Mouse (Mus musculus): ENCODE data around the gene Rapgef4. TPM values are rescaled to one million over a fixed set of nuclear protein-coding genes. Genes with fewer than 3 reads are reported as not detected.

Gene Rapgef4
- total and polyA plus RNA-seq, 2 experiments from 2014 or later: 27.0 to 58.7 TPM

DNA sequence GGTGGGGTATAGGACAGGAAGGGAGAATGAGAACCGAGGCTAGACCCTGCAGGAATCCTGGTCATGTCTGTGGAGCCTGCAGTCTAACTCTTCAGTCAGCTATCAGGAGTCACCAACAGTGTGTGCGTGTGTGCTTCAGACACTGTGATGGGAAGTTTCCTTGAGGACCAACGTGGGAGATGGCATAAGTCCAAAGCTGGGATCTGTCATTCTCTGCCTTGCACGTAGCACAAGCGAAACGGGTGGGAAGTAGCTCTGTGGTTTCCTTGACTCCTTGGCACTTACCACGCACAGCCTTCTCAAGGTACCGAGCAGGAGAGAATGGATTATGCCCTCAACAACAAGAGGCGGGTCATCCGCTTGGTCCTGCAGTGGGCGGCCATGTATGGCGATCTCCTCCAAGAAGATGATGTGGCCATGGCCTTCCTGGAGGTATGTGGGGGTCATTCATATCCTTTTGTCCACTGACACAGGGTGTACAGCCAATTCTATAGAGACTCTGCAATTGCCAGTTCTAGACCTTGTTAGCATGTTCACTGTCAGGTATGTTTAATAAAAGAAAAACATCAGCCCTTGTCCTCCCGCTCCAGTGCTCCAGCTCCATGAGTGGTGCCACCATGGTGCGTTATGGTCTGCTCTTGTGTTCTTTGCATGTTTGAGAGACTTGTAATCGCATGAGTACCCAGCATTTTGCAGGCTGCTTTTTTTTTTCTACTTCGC lies 241.9 kb downstream of the Rapgef4 start:
- Histone ChIP-seq H3K4me3 (ENCODE audit: low read depth, low read length) (no peak overlapping the region), H3K4me1 (ENCODE audit: insufficient read depth) (no peaks in the 10 kb centered on the region), H3K9ac (no peak overlapping the region), H3K27me3 (ENCODE audit: insufficient read depth, low read length) (no peaks in the 10 kb centered on the region), H3K27ac (ENCODE audit: low read depth, low read length) (no peak overlapping the region), H3K4me2 (ENCODE audit: low read depth) (no peak overlapping the region), H3K9me3 (ENCODE audit: low read length) (no peaks in the 10 kb centered on the region), H3K36me3 (ENCODE audit: insufficient read depth) (peaks cover 11% of the 10 kb centered on the region; the same call in 1 of the 2 replicates)
- 84% methylated on average over 16 of the region's 16 CpGs for WGBS
- DNase-seq: no peak
- no peak for TF ChIP-seq CTCF (IDR thresholded peaks at IDR 0.05; ENCODE audit: low read depth)
- ATAC-seq: no peak

DNA sequence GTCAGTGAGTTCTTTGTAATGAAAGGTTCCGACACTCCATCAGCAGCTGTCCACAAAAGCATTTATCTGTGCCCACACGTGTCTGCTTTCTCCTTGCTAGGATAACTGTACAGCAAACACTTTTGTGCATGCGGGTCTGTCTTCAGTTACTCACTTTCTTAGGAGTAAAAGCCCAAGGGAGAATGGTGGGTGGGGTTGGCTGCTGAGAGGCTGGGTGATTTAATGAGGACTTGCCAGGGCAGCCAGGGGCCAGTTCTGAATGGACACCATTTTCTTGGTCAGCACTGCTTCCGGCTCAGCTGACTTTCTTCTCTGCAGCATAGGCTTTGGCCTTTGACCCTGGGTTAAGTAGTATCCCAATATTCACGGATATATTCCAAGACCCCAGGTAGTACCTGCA lies 242.4 kb downstream of the Rapgef4 start:
- H3K27ac ChIP-seq (ENCODE audit: low read depth, low read length): no peak overlapping the region
- H3K9ac ChIP-seq: no peak overlapping the region
- ATAC-seq (no peak), DNase-seq (no peak)
- 63% methylated on average over 5 of the region's 5 CpGs for WGBS
- no peak for TF ChIP-seq CTCF (IDR thresholded peaks at IDR 0.05; ENCODE audit: low read depth)
- H3K4me3 ChIP-seq (ENCODE audit: low read depth, low read length): no peak overlapping the region
- no peaks in the 10 kb centered on the region for H3K27me3 ChIP-seq (ENCODE audit: insufficient read depth, low read length)
- H3K9me3 ChIP-seq (ENCODE audit: low read length): no peaks in the 10 kb centered on the region
- peaks cover 12% of the 10 kb centered on the region; the same call in 1 of the 2 replicates for H3K36me3 ChIP-seq (ENCODE audit: insufficient read depth)
- no peak overlapping the region for H3K4me2 ChIP-seq (ENCODE audit: low read depth)
- H3K4me1 ChIP-seq (ENCODE audit: insufficient read depth): no peaks in the 10 kb centered on the region

DNA sequence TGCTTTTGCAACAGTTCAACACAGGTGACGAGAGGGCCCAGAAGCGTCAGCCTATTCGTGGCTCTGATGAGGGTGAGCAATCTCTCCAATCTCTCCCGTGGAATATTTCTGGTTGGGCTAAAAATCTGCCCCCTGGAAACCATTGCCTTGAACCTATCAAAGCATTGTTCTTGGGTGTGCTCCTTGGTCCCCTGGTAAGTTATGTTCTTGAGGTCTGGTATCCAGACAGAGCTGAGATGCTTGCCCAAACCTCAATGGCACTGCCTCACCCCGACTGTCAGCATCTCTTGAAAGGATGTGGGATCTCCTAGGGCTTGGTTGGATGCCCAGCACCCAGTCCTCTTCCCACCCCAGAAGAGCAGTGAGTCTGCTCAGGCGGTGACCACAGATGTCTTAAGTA lies 245.0 kb downstream of the Rapgef4 start:
- Histone ChIP-seq H3K4me2 (ENCODE audit: low read depth) (no peak overlapping the region), H3K27ac (ENCODE audit: low read depth, low read length) (no peak overlapping the region), H3K9me3 (ENCODE audit: low read length) (no peaks in the 10 kb centered on the region), H3K36me3 (ENCODE audit: insufficient read depth) (peaks cover 12% of the 10 kb centered on the region; the same call in 1 of the 2 replicates), H3K27me3 (ENCODE audit: insufficient read depth, low read length) (no peaks in the 10 kb centered on the region), H3K9ac (no peak overlapping the region), H3K4me3 (ENCODE audit: low read depth, low read length) (no peak overlapping the region), H3K4me1 (ENCODE audit: insufficient read depth) (no peaks in the 10 kb centered on the region)
- ATAC-seq: no peak
- no peak for DNase-seq
- WGBS: 91% methylated on average over 6 of the region's 6 CpGs
- no peak for TF ChIP-seq CTCF (IDR thresholded peaks at IDR 0.05; ENCODE audit: low read depth)

DNA sequence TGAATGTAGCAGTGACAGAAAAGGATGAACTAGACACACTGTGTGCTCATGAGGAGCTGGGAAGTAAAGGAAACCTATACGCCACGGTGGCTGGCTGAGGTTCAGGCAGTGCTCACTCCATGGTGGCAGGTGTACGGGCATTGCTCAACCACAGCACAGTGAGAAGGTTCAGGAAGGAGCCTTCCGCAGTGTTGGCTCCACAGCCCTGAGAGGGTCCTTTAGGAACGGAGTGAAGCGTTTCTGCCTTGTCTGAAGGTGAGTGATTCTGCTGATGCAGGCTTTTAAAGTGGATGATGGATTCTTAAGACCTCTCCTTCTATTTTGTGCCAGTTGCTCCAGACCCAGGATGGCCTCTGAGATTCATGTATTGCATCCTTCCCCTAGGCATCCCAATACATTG lies 246.4 kb downstream of the Rapgef4 start:
- Histone ChIP-seq H3K9ac (no peak overlapping the region), H3K4me2 (ENCODE audit: low read depth) (no peak overlapping the region), H3K4me1 (ENCODE audit: insufficient read depth) (no peaks in the 10 kb centered on the region), H3K36me3 (ENCODE audit: insufficient read depth) (peaks cover 12% of the 10 kb centered on the region; the same call in 1 of the 2 replicates), H3K9me3 (ENCODE audit: low read length) (no peaks in the 10 kb centered on the region), H3K27ac (ENCODE audit: low read depth, low read length) (no peak overlapping the region), H3K4me3 (ENCODE audit: low read depth, low read length) (no peak overlapping the region), H3K27me3 (ENCODE audit: insufficient read depth, low read length) (no peaks in the 10 kb centered on the region)
- 92% methylated on average over 6 of the region's 6 CpGs for WGBS
- TF ChIP-seq CTCF (IDR thresholded peaks at IDR 0.05; ENCODE audit: low read depth): no peak
- DNase-seq (no peak), ATAC-seq (no peak)

DNA sequence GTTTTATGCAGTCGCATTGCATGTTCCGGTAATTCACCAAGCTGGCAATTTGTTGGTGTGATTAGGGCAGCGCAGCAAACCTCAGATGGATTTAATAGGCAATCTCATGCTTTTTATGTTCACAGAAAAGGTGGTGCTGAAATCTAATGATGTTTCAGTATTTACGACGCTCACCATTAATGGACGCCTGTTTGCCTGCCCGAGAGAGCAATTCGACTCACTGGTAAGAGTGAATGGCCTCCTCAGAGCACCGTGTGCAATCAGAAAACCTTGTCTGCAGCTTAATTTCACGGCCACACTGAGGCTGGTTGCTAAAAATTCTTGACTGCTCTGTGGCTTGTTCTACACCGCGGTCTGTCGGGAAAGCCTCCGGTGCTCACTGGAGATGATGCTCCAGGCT lies 247.8 kb downstream of the Rapgef4 start:
- Histone ChIP-seq H3K9me3 (ENCODE audit: low read length) (no peaks in the 10 kb centered on the region), H3K4me1 (ENCODE audit: insufficient read depth) (no peaks in the 10 kb centered on the region), H3K4me3 (ENCODE audit: low read depth, low read length) (no peak overlapping the region), H3K27me3 (ENCODE audit: insufficient read depth, low read length) (no peaks in the 10 kb centered on the region), H3K4me2 (ENCODE audit: low read depth) (no peak overlapping the region), H3K27ac (ENCODE audit: low read depth, low read length) (no peak overlapping the region), H3K9ac (no peak overlapping the region), H3K36me3 (ENCODE audit: insufficient read depth) (peaks cover 12% of the 10 kb centered on the region; the same call in 1 of the 2 replicates)
- TF ChIP-seq CTCF (IDR thresholded peaks at IDR 0.05; ENCODE audit: low read depth): no peak
- ATAC-seq (no peak), DNase-seq (no peak)
- WGBS: 75% methylated on average over 14 of the region's 14 CpGs

DNA sequence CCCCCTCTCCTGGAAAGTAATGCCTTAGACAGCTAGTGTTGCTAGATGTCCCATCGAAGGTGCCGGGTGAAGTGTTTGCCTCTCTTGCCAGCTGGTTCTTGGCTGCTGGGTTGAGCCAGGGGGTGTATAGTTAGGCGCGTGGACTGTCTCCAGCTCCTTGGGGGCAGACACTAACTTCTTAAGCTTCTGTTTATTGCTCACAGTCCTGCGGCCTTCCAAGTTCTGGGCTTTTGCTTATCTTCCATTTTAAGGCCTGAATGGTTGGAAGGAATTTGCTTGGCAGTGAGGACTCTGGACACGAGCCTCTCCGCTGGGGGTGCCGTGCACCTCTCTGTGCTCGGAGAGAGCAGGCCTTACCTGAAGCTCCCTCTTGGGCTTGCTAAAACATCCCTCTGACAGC lies 249.5 kb downstream of the Rapgef4 start:
- TF ChIP-seq CTCF (IDR thresholded peaks at IDR 0.05; ENCODE audit: low read depth): no peak
- H3K9me3 ChIP-seq (ENCODE audit: low read length): no peaks in the 10 kb centered on the region
- no peak overlapping the region for H3K4me2 ChIP-seq (ENCODE audit: low read depth)
- no peaks in the 10 kb centered on the region for H3K27me3 ChIP-seq (ENCODE audit: insufficient read depth, low read length)
- H3K27ac ChIP-seq (ENCODE audit: low read depth, low read length): no peak overlapping the region
- DNase-seq (no peak), ATAC-seq (no peak)
- no peaks in the 10 kb centered on the region; the same call in 1 of the 2 replicates for H3K4me1 ChIP-seq (ENCODE audit: insufficient read depth)
- H3K36me3 ChIP-seq (ENCODE audit: insufficient read depth): peaks cover 12% of the 10 kb centered on the region; the same call in 1 of the 2 replicates
- WGBS: 66% methylated on average over 9 of the region's 9 CpGs
- H3K4me3 ChIP-seq (ENCODE audit: low read depth, low read length): no peak overlapping the region
- H3K9ac ChIP-seq: no peak overlapping the region

DNA sequence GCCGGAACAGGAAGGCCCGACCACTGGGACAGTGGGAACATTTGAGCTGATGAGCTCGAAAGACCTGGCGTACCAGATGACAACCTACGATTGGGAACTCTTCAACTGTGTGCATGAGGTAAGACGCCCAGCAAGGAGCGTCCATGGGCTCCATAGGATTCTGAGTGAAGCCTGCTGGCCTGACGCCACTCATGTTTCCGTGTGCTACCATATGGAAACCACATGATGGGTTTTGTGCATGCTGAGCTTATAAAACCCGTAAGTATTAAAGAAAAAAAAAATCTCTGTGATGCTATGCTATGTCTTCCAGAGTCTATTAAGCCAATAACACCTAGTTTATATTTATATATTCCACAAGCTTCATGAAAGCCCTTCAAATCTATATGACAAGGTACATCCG lies 253.0 kb downstream of the Rapgef4 start:
- no peak overlapping the region for H3K27ac ChIP-seq (ENCODE audit: low read depth, low read length)
- DNase-seq: no peak
- H3K27me3 ChIP-seq (ENCODE audit: insufficient read depth, low read length): no peaks in the 10 kb centered on the region
- TF ChIP-seq CTCF (IDR thresholded peaks at IDR 0.05; ENCODE audit: low read depth): no peak
- no peaks in the 10 kb centered on the region; the same call in 1 of the 2 replicates for H3K4me1 ChIP-seq (ENCODE audit: insufficient read depth)
- no peaks in the 10 kb centered on the region for H3K9me3 ChIP-seq (ENCODE audit: low read length)
- H3K36me3 ChIP-seq (ENCODE audit: insufficient read depth): no peaks in the 10 kb centered on the region; the same call in 1 of the 2 replicates
- no peak overlapping the region for H3K9ac ChIP-seq
- whole genome bisulfite sequencing: 88% methylated on average over 11 of the region's 11 CpGs
- H3K4me3 ChIP-seq (ENCODE audit: low read depth, low read length): no peak overlapping the region
- no peak overlapping the region for H3K4me2 ChIP-seq (ENCODE audit: low read depth)
- no peak for ATAC-seq
